Mouse (Mus musculus) kidney, adult 2 months (tissue): ENCODE measurements around the gene Il10.

ENCODE experiments used
- CTCF ChIP-seq: fragments of 200-500 bp; conservative IDR thresholded peaks from 2 replicates; pipeline ENCODE4 v1.5.1; 2011; ENCODE audit warnings: low read depth, mild to moderate bottlenecking, control low read depth, low read length, moderate library complexity, mixed read lengths; ENCODE audit not compliant: insufficient read depth, insufficient read length
- POLR2A ChIP-seq: fragments of 200-500 bp; IDR thresholded peaks from one replicate; pipeline ENCODE4 v1.6.1; 2011; ENCODE audit warnings: low read depth, low read length, control low read depth

DNA sequence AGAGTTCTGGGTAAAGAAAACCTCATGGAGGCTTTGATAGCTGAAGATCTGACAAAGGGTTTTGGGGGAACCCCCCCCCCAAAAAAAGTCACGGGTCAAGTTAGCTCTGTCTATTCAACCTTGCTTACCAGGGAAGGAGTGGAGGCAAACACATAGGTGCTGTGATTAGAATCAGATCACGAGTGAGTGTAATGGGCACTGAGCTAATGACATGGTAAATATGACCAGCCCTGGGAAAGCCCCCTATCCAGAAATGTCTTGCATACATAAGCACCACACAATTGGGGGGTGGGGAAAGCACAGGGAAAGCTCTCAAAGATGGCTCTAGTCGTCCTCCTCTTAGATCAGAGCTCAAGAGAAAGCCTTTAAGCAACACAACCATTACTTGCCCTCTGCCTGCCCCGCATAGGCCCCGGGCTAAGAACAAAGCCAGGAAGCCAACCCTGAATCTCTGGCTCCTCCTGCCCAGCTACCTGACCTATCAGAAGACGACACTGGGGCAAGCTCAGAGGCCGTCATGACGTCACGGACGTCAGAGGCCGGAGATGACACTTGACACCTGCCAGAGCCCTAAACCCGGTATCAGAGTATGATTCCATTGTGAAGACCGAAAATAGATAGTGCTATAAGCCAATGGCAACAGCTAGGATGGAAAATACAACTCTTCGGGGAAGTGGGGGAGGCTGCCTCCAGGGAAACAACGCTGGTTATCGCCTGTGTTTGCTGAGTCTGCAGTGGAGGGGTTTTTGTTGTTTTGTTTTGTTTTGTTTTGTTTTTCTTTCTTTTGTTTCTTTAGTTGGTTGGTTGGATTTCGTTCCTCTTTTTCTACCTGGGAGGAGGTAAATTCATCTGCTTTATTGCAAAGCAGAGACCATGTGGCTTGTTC, 16.4 kb upstream of the Il10 start:
- TF ChIP-seq POLR2A: no peak
- no peak for TF ChIP-seq CTCF
